Mouse (Mus musculus) heart, embryonic 12.5 days (tissue): ENCODE measurements around the gene Abcb5. TPM values are rescaled to one million over a fixed set of nuclear protein-coding genes. Genes with fewer than 3 reads are reported as not detected.

ENCODE experiments used
- ATAC-seq: fragments of 200-750 bp; cut with Nextera tagmentation; 2 replicates; pipeline ENCODE4 v1.8.0; 2017; ENCODE audit warnings: moderate TSS enrichment, moderate library complexity; ENCODE audit not compliant: insufficient number of reproducible peaks, low FRiP score
- H3K27ac ChIP-seq: fragments of 300-500 bp; sonication (generic); 2 replicates; pipeline ENCODE4 v1.5.1; 2016; ENCODE audit warnings: mild to moderate bottlenecking, moderate library complexity; ENCODE audit not compliant: poor library complexity, severe bottlenecking
- H3K27me3 ChIP-seq: fragments of 300-500 bp; sonication (generic); replicated peaks from 2 replicates; pipeline ENCODE4 v1.6.1; 2016; ENCODE audit warnings: mild to moderate bottlenecking, moderate library complexity
- H3K36me3 ChIP-seq: fragments of 300-500 bp; sonication (generic); 2 replicates; pipeline ENCODE4 v1.6.1; 2016; ENCODE audit warnings: mild to moderate bottlenecking, moderate library complexity
- H3K4me1 ChIP-seq: fragments of 300-500 bp; sonication (generic); replicated peaks from 2 replicates; pipeline ENCODE4 v1.6.1; 2016; ENCODE audit warnings: mild to moderate bottlenecking
- H3K4me2 ChIP-seq: fragments of 300-500 bp; sonication (generic); 2 replicates; pipeline ENCODE4 v1.6.1; 2016; ENCODE audit warnings: mild to moderate bottlenecking, moderate library complexity
- H3K4me3 ChIP-seq: fragments of 300-500 bp; sonication (generic); 2 replicates; pipeline ENCODE4 v1.5.1; 2016; ENCODE audit warnings: mild to moderate bottlenecking
- H3K9ac ChIP-seq: fragments of 300-500 bp; sonication (generic); 2 replicates; pipeline ENCODE4 v1.6.1; 2016; ENCODE audit warnings: mild to moderate bottlenecking, moderate library complexity
- H3K9me3 ChIP-seq: fragments of 300-500 bp; sonication (generic); replicated peaks from 2 replicates; pipeline ENCODE4 v1.6.1; 2016; ENCODE audit warnings: mild to moderate bottlenecking, moderate library complexity
- WGBS: fragments of 180-500 bp; shearing (Covaris S2); methylation state at CpG from one replicate; pipeline ENCODE4 v1.1.7; 2016; 5-methylcytosine and 5-hydroxymethylcytosine counted together
- polyA plus RNA-seq: library from polyadenylated mRNA; unstranded; fragments of >200 nt; fragmentation: Nextera tagmentation; extraction: Ambion mirVana; gene quantifications from 2 replicates; pipeline ENCODE4 v1.2.1, GENCODE M21; 2016

Gene Abcb5
- polyA plus RNA-seq, 1 experiment from 2014 or later: not detected

GRCm38 (mm10) chr12:118840301-118840700 lies 125.9 kb downstream of the Abcb5 start:
- Histone ChIP-seq H3K27ac (no peak overlapping the region), H3K4me1 (peaks cover 10% of the 10 kb centered on the region), H3K9ac (no peak overlapping the region), H3K4me3 (no peak overlapping the region), H3K4me2 (no peak overlapping the region), H3K27me3 (peaks cover 76% of the 10 kb centered on the region), H3K36me3 (no peaks in the 10 kb centered on the region), H3K9me3 (no peaks in the 10 kb centered on the region)
- ATAC-seq: no peak
- WGBS: 2% methylated on average over 15 of the region's 15 CpGs

GRCm38 (mm10) chr12:118839398-118839797 lies 126.8 kb downstream of the Abcb5 start:
- Histone ChIP-seq H3K4me1 (peaks cover 10% of the 10 kb centered on the region), H3K9ac (no peak overlapping the region), H3K27me3 (peaks cover 68% of the 10 kb centered on the region), H3K36me3 (no peaks in the 10 kb centered on the region), H3K4me2 (no peak overlapping the region), H3K4me3 (no peak overlapping the region), H3K9me3 (no peaks in the 10 kb centered on the region), H3K27ac (no peak overlapping the region)
- ATAC-seq: no peak
- 7% methylated on average over 5 of the region's 5 CpGs for WGBS

GRCm38 (mm10) chr12:118838260-118838659 lies 128.0 kb downstream of the Abcb5 start:
- H3K4me1 ChIP-seq: peaks cover 10% of the 10 kb centered on the region
- no peak for ATAC-seq
- no peaks in the 10 kb centered on the region for H3K9me3 ChIP-seq
- H3K27me3 ChIP-seq: peaks cover 61% of the 10 kb centered on the region
- no peaks in the 10 kb centered on the region for H3K36me3 ChIP-seq
- 7% methylated on average over 2 of the region's 2 CpGs for WGBS
- no peak overlapping the region for H3K4me3 ChIP-seq
- no peak overlapping the region for H3K4me2 ChIP-seq
- H3K9ac ChIP-seq: no peak overlapping the region
- H3K27ac ChIP-seq: no peak overlapping the region

- peak overlapping the region; percentile 63 for H3K4me3 ChIP-seq
- no peaks in the 10 kb centered on the region for H3K9me3 ChIP-seq
- no peak overlapping the region for H3K27ac ChIP-seq
- 2% methylated on average over 11 of the region's 11 CpGs for WGBS
- ATAC-seq: no peak
- H3K9ac ChIP-seq: no peak overlapping the region
- H3K27me3 ChIP-seq: peaks cover 54% of the 10 kb centered on the region
- no peaks in the 10 kb centered on the region for H3K36me3 ChIP-seq
- H3K4me1 ChIP-seq: peaks cover 5% of the 10 kb centered on the region; the same call in 1 of the 2 replicates
- peak overlapping the region; percentile 84 for H3K4me2 ChIP-seq
Measured at GRCm38 (mm10) chr12:118837361-118837760, 128.9 kb downstream of the Abcb5 start.

GRCm38 (mm10) chr12:118836411-118837341 lies 129.5 kb downstream of the Abcb5 start:
- Histone ChIP-seq H3K4me2 (peak overlapping the region; percentile 84), H3K9ac (peak overlapping the region; percentile 66), H3K9me3 (no peaks in the 10 kb centered on the region), H3K27ac (no peak overlapping the region), H3K36me3 (no peaks in the 10 kb centered on the region), H3K4me3 (peak overlapping the region; percentile 63), H3K4me1 (peaks cover 5% of the 10 kb centered on the region; the same call in 1 of the 2 replicates), H3K27me3 (peaks cover 54% of the 10 kb centered on the region)
- ATAC-seq: peak; percentile 84
- under 1% methylated on average over 45 of the region's 72 CpGs for WGBS

- ATAC-seq: no peak
- Histone ChIP-seq H3K4me3 (no peak overlapping the region), H3K36me3 (no peaks in the 10 kb centered on the region), H3K4me2 (no peak overlapping the region), H3K27ac (no peak overlapping the region), H3K9me3 (no peaks in the 10 kb centered on the region), H3K27me3 (no peaks in the 10 kb centered on the region), H3K4me1 (no peaks in the 10 kb centered on the region), H3K9ac (no peak overlapping the region)
- WGBS: 74% methylated on average over 6 of the region's 6 CpGs
Measured at GRCm38 (mm10) chr12:118829881-118830280, 136.3 kb downstream of the Abcb5 start.

Other genes starting within 250 kb of the Abcb5 start
- gene Sp8, start 120.1 kb downstream of the Abcb5 start, polyA plus RNA-seq: 0.05 TPM in 2 replicates